Mouse (Mus musculus) lung, embryonic 16.5 days (tissue): ENCODE results near the gene Gosr1. TPM values are rescaled to one million over a fixed set of nuclear protein-coding genes. Genes with fewer than 3 reads are reported as not detected.

Source experiments
- ATAC-seq: fragments of 200-750 bp; cut with Nextera tagmentation; 2 replicates; pipeline ENCODE4 v1.8.0; 2017; ENCODE audit warnings: low read depth, mild to moderate bottlenecking, moderate library complexity
- H3K27ac ChIP-seq: fragments of 300-500 bp; sonication (generic); 2 replicates; pipeline ENCODE4 v1.5.1; 2014; ENCODE audit warnings: mild to moderate bottlenecking, control low read depth, low read length
- H3K27me3 ChIP-seq: fragments of 300-500 bp; sonication (generic); 2 replicates; pipeline ENCODE4 v1.6.1; 2014; ENCODE audit warnings: low read depth, low read length, mixed read lengths; ENCODE audit not compliant: control insufficient read depth, insufficient read depth
- H3K36me3 ChIP-seq: fragments of 300-500 bp; sonication (generic); 2 replicates; pipeline ENCODE4 v1.6.1; 2014; ENCODE audit warnings: low read length; ENCODE audit not compliant: control insufficient read depth, insufficient read depth
- H3K4me1 ChIP-seq: fragments of 300-500 bp; sonication (generic); replicated peaks from 2 replicates; pipeline ENCODE4 v1.6.1; 2014; ENCODE audit warnings: low read length, mixed read lengths; ENCODE audit not compliant: control insufficient read depth, insufficient read depth
- H3K4me2 ChIP-seq: fragments of 300-500 bp; sonication (generic); 2 replicates; pipeline ENCODE4 v1.6.1; 2014; ENCODE audit warnings: low read depth, low read length, control low read depth
- H3K4me3 ChIP-seq: fragments of 300-500 bp; sonication (generic); 2 replicates; pipeline ENCODE4 v1.5.1; 2014; ENCODE audit warnings: mild to moderate bottlenecking, low read length, control low read depth
- H3K9ac ChIP-seq: fragments of 300-500 bp; sonication (generic); 2 replicates; pipeline ENCODE4 v1.6.1; 2014; ENCODE audit warnings: low read length, control low read depth
- H3K9me3 ChIP-seq: fragments of 300-500 bp; sonication (generic); 2 replicates; pipeline ENCODE4 v1.6.1; 2016; ENCODE audit warnings: low read length; ENCODE audit not compliant: control insufficient read depth
- WGBS: fragments of 180-500 bp; shearing (Covaris S2); extraction: QIAGEN DNeasy Blood & Tissue Kit; methylation state at CpG from one replicate; pipeline ENCODE4 v1.1.7; 2014; 5-methylcytosine and 5-hydroxymethylcytosine counted together
- polyA plus RNA-seq: library from polyadenylated mRNA; unstranded; fragments of >200 nt; fragmentation: Nextera tagmentation; extraction: Ambion mirVana; gene quantifications from 2 replicates; pipeline ENCODE4 v1.2.1, GENCODE M21; 2015

Gosr1 gene
- polyA plus RNA-seq, 1 experiment from 2014 or later, result 27.6 TPM

DNA sequence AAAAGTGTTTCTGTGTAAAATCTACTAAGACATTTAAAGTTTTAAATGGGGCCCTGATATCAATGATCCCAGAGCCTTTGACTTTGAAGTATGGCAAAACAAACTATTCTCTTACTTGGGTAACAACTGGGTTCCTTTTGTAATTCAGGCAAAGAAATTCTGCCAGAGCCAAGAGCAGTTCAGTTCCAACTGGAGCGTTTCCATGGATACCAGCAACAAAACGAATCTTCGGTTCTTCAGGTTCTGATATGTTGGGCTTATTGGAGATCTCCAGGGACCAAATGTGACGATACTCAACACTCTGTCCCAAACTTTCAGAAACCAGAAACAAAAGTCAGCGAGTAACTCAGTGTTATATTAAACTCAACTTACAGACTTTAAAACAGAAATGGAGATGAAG, 31.9 kb upstream of the Gosr1 start:
- peaks cover 19% of the 10 kb centered on the region for H3K36me3 ChIP-seq
- no peak for ATAC-seq
- 92% methylated on average over 5 of the region's 5 CpGs for WGBS

GRCm38 (mm10) chr11:76791331-76791730, 28.0 kb upstream of the Gosr1 start:
- H3K9ac ChIP-seq, result no peak overlapping the region
- H3K4me3 ChIP-seq, result no peak overlapping the region
- no peaks in the 10 kb centered on the region for H3K9me3 ChIP-seq
- ATAC-seq, result no peak
- WGBS, result 85% methylated on average over 7 of the region's 7 CpGs
- no peaks in the 10 kb centered on the region for H3K27me3 ChIP-seq
- no peak overlapping the region for H3K27ac ChIP-seq
- no peaks in the 10 kb centered on the region for H3K4me1 ChIP-seq
- peaks cover 15% of the 10 kb centered on the region for H3K36me3 ChIP-seq
- H3K4me2 ChIP-seq, result no peak overlapping the region

More for the DNA sequence above, 31.9 kb upstream of the Gosr1 start:
- no peak overlapping the region for H3K4me2 ChIP-seq
- no peak overlapping the region for H3K4me3 ChIP-seq
- H3K27ac ChIP-seq, result no peak overlapping the region
- no peaks in the 10 kb centered on the region for H3K4me1 ChIP-seq
- no peaks in the 10 kb centered on the region for H3K9me3 ChIP-seq
- no peak overlapping the region for H3K9ac ChIP-seq
- no peaks in the 10 kb centered on the region for H3K27me3 ChIP-seq

- Histone ChIP-seq H3K4me1 (no peaks in the 10 kb centered on the region), H3K9ac (no peak overlapping the region), H3K4me2 (no peak overlapping the region), H3K4me3 (no peak overlapping the region), H3K27ac (no peak overlapping the region), H3K27me3 (no peaks in the 10 kb centered on the region), H3K36me3 (peaks cover 24% of the 10 kb centered on the region), H3K9me3 (no peaks in the 10 kb centered on the region)
- no peak for ATAC-seq
- WGBS, result 93% methylated on average over 1 of the region's 1 CpGs
These were observed 25.9 kb upstream of the Gosr1 start for GRCm38 (mm10) chr11:76789252-76789651.

- H3K27ac ChIP-seq, result no peak overlapping the region
- H3K9ac ChIP-seq, result no peak overlapping the region
- H3K9me3 ChIP-seq, result no peaks in the 10 kb centered on the region
- no peak overlapping the region for H3K4me3 ChIP-seq
- H3K36me3 ChIP-seq, result no peaks in the 10 kb centered on the region; the same call in none of the 2 replicates
- H3K4me2 ChIP-seq, result no peak overlapping the region
- ATAC-seq, result no peak
- no peaks in the 10 kb centered on the region for H3K27me3 ChIP-seq
- WGBS, result 79% methylated on average over 8 of the region's 8 CpGs
- peaks cover 15% of the 10 kb centered on the region for H3K4me1 ChIP-seq
These were observed 12.2 kb upstream of the Gosr1 start for GRCm38 (mm10) chr11:76775533-76775932.

DNA sequence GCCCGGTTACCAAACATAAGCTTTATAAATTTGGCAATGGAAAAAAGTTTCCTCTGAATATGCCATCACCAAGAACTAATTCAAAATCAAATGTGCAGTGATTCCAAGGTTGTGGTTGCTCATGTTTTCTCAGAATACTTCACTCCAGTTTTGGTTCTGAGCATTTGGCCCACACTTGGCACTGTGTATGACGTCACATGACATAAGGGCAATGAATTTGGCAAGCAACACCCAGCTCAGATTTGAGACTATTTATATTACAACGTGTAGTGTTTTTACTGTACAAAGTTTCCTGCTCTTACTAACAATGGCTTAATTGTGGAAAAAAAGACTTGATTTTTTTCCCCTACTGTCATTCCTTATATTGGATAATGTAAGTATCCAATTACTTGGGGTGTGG, 10.4 kb upstream of the Gosr1 start:
- no peak overlapping the region for H3K9ac ChIP-seq
- peak; percentile 60 for ATAC-seq
- 26% methylated on average over 3 of the region's 3 CpGs for WGBS
- no peaks in the 10 kb centered on the region for H3K9me3 ChIP-seq
- no peak overlapping the region for H3K27ac ChIP-seq
- H3K4me1 ChIP-seq, result peaks cover 15% of the 10 kb centered on the region
- H3K27me3 ChIP-seq, result no peaks in the 10 kb centered on the region
- H3K4me3 ChIP-seq, result no peak overlapping the region
- H3K4me2 ChIP-seq, result no peak overlapping the region
- H3K36me3 ChIP-seq, result no peaks in the 10 kb centered on the region; the same call in 1 of the 2 replicates

DNA sequence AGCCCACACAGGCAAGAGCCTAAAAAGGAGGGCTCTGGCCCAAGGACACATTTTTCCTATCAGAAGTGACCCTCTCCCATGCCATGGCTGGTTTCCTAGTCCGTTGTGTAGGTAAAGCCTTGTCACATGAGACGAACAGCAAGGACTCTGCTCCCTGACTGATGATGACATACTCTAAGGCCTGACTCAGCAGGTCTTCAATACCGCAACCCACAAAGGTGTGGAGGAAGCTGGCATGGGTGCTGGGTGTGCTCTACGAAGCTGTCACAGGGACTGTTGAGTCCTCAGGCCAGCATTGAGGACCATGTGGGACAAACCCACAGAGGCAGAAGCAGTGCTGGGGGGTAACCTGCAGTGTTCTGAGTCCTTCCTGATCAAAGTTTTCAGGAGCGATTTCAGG, 7.2 kb upstream of the Gosr1 start:
- H3K4me2 ChIP-seq, result no peak overlapping the region
- no peak for ATAC-seq
- H3K4me1 ChIP-seq, result peaks cover 15% of the 10 kb centered on the region
- no peaks in the 10 kb centered on the region for H3K9me3 ChIP-seq
- H3K4me3 ChIP-seq, result no peak overlapping the region
- no peaks in the 10 kb centered on the region for H3K36me3 ChIP-seq
- H3K27ac ChIP-seq, result no peak overlapping the region
- WGBS, result 82% methylated on average over 5 of the region's 5 CpGs
- no peak overlapping the region for H3K9ac ChIP-seq
- H3K27me3 ChIP-seq, result no peaks in the 10 kb centered on the region; the same call in 1 of the 2 replicates

DNA sequence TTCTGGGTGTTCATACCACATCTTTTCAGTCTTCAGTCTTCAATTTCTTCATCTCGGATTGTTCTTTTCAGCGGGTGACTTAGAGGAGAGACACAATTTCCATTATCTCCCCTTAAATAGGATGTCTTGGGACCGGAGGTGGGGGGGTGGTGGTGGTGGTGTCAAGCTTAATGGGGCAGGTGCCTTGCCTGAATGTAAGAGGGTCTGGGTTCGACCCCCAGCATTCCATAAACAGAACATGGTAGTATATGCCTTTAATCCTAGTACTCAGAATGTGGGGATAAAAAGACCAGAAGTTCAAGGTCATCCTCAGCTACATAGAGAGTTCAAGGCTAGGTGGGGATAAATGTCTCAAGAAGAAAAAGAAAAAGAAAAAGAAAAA, 353 bp upstream of the Gosr1 start:
- Histone ChIP-seq H3K4me1 (0 out of 2 replicates have a peak, but pooled peaks cover 3% of the 10 kb centered on the region), H3K4me3 (peak overlapping the region; percentile 79), H3K36me3 (peaks cover 12% of the 10 kb centered on the region), H3K9me3 (no peaks in the 10 kb centered on the region), H3K4me2 (peak overlapping the region; percentile 46), H3K27me3 (no peaks in the 10 kb centered on the region; the same call in 1 of the 2 replicates), H3K27ac (no peak overlapping the region), H3K9ac (peak overlapping the region; percentile 49; the same call in 1 of the 2 replicates)
- ATAC-seq, result peak; percentile 32; the same call in 1 of the 2 replicates
- 9% methylated on average over 4 of the region's 4 CpGs for WGBS

GRCm38 (mm10) chr11:76752276-76752675, 11.1 kb downstream of the Gosr1 start:
- no peak overlapping the region for H3K9ac ChIP-seq
- H3K4me1 ChIP-seq, result no peaks in the 10 kb centered on the region
- peaks cover 38% of the 10 kb centered on the region for H3K36me3 ChIP-seq
- no peak overlapping the region for H3K4me2 ChIP-seq
- no peak overlapping the region for H3K4me3 ChIP-seq
- H3K27ac ChIP-seq, result no peak overlapping the region
- H3K27me3 ChIP-seq, result no peaks in the 10 kb centered on the region
- no peaks in the 10 kb centered on the region for H3K9me3 ChIP-seq
- ATAC-seq, result no peak
- 85% methylated on average over 3 of the region's 3 CpGs for WGBS

DNA sequence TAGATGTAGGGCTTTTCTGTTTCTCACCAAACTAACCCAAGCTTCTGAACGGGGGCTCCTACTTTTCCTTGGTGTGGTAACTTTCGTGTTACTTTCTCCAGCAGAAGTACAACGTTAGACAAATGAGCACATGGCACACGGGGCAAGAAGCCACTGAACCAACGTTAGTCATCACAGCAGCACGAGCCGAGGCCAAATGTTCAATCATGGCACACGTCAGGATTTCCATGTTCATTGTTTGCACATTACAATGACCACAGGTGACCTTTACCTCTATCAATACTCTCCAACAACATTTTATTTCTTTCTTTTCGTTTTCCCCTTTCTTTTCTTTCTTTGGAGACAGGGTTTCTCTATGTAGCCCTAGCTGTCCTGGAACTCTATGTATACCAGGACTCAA, 14.6 kb downstream of the Gosr1 start:
- no peaks in the 10 kb centered on the region for H3K4me1 ChIP-seq
- H3K4me3 ChIP-seq, result no peak overlapping the region
- peaks cover 46% of the 10 kb centered on the region for H3K36me3 ChIP-seq
- no peak for ATAC-seq
- no peak overlapping the region for H3K4me2 ChIP-seq
- H3K27me3 ChIP-seq, result no peaks in the 10 kb centered on the region
- H3K9ac ChIP-seq, result no peak overlapping the region
- 83% methylated on average over 9 of the region's 9 CpGs for WGBS
- no peak overlapping the region for H3K27ac ChIP-seq
- no peaks in the 10 kb centered on the region for H3K9me3 ChIP-seq

GRCm38 (mm10) chr11:76745921-76746320, 17.5 kb downstream of the Gosr1 start:
- H3K4me1 ChIP-seq, result no peaks in the 10 kb centered on the region
- H3K4me2 ChIP-seq, result no peak overlapping the region
- peaks cover 40% of the 10 kb centered on the region for H3K36me3 ChIP-seq
- H3K27ac ChIP-seq, result no peak overlapping the region
- no peaks in the 10 kb centered on the region for H3K27me3 ChIP-seq
- WGBS, result 85% methylated on average over 1 of the region's 1 CpGs
- no peak for ATAC-seq
- H3K9ac ChIP-seq, result no peak overlapping the region
- no peak overlapping the region for H3K4me3 ChIP-seq
- no peaks in the 10 kb centered on the region for H3K9me3 ChIP-seq
